Mouse (Mus musculus): ENCODE data around the gene Cfap61. TPM values are rescaled to one million over a fixed set of nuclear protein-coding genes. Genes with fewer than 3 reads are reported as not detected.

The Cfap61 gene
- polyA plus RNA-seq, 1 experiment from 2014 or later: 3.1 TPM

- DNase-seq (ENCODE audit: low spot score): no peak
- no peak for ATAC-seq (ENCODE audit: insufficient read depth, low FRiP score, low TSS enrichment)
- no peaks in the 10 kb centered on the region for H3K9me3 ChIP-seq (ENCODE audit: control insufficient read depth, low read length)
- H3K4me2 ChIP-seq (ENCODE audit: low read depth): no peak overlapping the region
- no peaks in the 10 kb centered on the region for H3K27me3 ChIP-seq (ENCODE audit: control insufficient read depth, insufficient read depth, low read length)
- H3K4me3 ChIP-seq (ENCODE audit: low read depth, low read length): no peak overlapping the region
- WGBS: 93% methylated on average over 10 of the region's 10 CpGs
- no peaks in the 10 kb centered on the region for H3K4me1 ChIP-seq (ENCODE audit: control insufficient read depth, insufficient read depth, low read length)
- H3K27ac ChIP-seq (ENCODE audit: low read depth, low read length): no peak overlapping the region
- no peaks in the 10 kb centered on the region for H3K36me3 ChIP-seq (ENCODE audit: control insufficient read depth, insufficient read depth, low read length)
- no peak overlapping the region for H3K9ac ChIP-seq (ENCODE audit: low read length)
Observed at GRCm38 (mm10) chr2:146077117-146077516, 142.5 kb downstream of the Cfap61 start.

GRCm38 (mm10) chr2:146080282-146080681, 145.7 kb downstream of the Cfap61 start:
- H3K9me3 ChIP-seq (ENCODE audit: control insufficient read depth, low read length): no peaks in the 10 kb centered on the region
- no peaks in the 10 kb centered on the region for H3K36me3 ChIP-seq (ENCODE audit: control insufficient read depth, insufficient read depth, low read length)
- no peak overlapping the region for H3K27ac ChIP-seq (ENCODE audit: low read depth, low read length)
- no peak overlapping the region for H3K4me3 ChIP-seq (ENCODE audit: low read depth, low read length)
- H3K4me1 ChIP-seq (ENCODE audit: control insufficient read depth, insufficient read depth, low read length): no peaks in the 10 kb centered on the region
- WGBS: 93% methylated on average over 4 of the region's 4 CpGs
- DNase-seq (ENCODE audit: low spot score) (no peak), ATAC-seq (ENCODE audit: insufficient read depth, low FRiP score, low TSS enrichment) (no peak)
- H3K27me3 ChIP-seq (ENCODE audit: control insufficient read depth, insufficient read depth, low read length): no peaks in the 10 kb centered on the region
- no peak overlapping the region for H3K4me2 ChIP-seq (ENCODE audit: low read depth)
- H3K9ac ChIP-seq (ENCODE audit: low read length): no peak overlapping the region

- 36% methylated on average over 6 of the region's 6 CpGs for WGBS
- no peak for DNase-seq (ENCODE audit: low spot score)
- H3K27me3 ChIP-seq (ENCODE audit: control insufficient read depth, insufficient read depth, low read length): no peaks in the 10 kb centered on the region
Observed at GRCm38 (mm10) chr2:146083326-146083871, 148.8 kb downstream of the Cfap61 start.

GRCm38 (mm10) chr2:146087411-146087810, 152.8 kb downstream of the Cfap61 start:
- Histone ChIP-seq H3K27me3 (ENCODE audit: control insufficient read depth, insufficient read depth, low read length) (no peaks in the 10 kb centered on the region), H3K9me3 (ENCODE audit: control insufficient read depth, low read length) (no peaks in the 10 kb centered on the region), H3K4me1 (ENCODE audit: control insufficient read depth, insufficient read depth, low read length) (no peaks in the 10 kb centered on the region), H3K9ac (ENCODE audit: low read length) (no peak overlapping the region), H3K27ac (ENCODE audit: low read depth, low read length) (no peak overlapping the region), H3K4me2 (ENCODE audit: low read depth) (no peak overlapping the region), H3K36me3 (ENCODE audit: control insufficient read depth, insufficient read depth, low read length) (no peaks in the 10 kb centered on the region), H3K4me3 (ENCODE audit: low read depth, low read length) (no peak overlapping the region)
- 88% methylated on average over 1 of the region's 1 CpGs for WGBS
- no peak for DNase-seq (ENCODE audit: low spot score)
- ATAC-seq (ENCODE audit: insufficient read depth, low FRiP score, low TSS enrichment): no peak

More at GRCm38 (mm10) chr2:146083326-146083871, 148.8 kb downstream of the Cfap61 start:
- ATAC-seq (ENCODE audit: insufficient read depth, low FRiP score, low TSS enrichment): no peak
- no peak overlapping the region for H3K4me2 ChIP-seq (ENCODE audit: low read depth)
- H3K4me3 ChIP-seq (ENCODE audit: low read depth, low read length): no peak overlapping the region
- H3K4me1 ChIP-seq (ENCODE audit: control insufficient read depth, insufficient read depth, low read length): no peaks in the 10 kb centered on the region
- no peak overlapping the region for H3K27ac ChIP-seq (ENCODE audit: low read depth, low read length)
- no peak overlapping the region for H3K9ac ChIP-seq (ENCODE audit: low read length)
- no peaks in the 10 kb centered on the region for H3K36me3 ChIP-seq (ENCODE audit: control insufficient read depth, insufficient read depth, low read length)
- no peaks in the 10 kb centered on the region for H3K9me3 ChIP-seq (ENCODE audit: control insufficient read depth, low read length)

- Histone ChIP-seq H3K27me3 (ENCODE audit: control insufficient read depth, insufficient read depth, low read length) (no peaks in the 10 kb centered on the region), H3K9me3 (ENCODE audit: control insufficient read depth, low read length) (no peaks in the 10 kb centered on the region), H3K36me3 (ENCODE audit: control insufficient read depth, insufficient read depth, low read length) (no peaks in the 10 kb centered on the region), H3K4me1 (ENCODE audit: control insufficient read depth, insufficient read depth, low read length) (no peaks in the 10 kb centered on the region), H3K27ac (ENCODE audit: low read depth, low read length) (no peak overlapping the region), H3K4me3 (ENCODE audit: low read depth, low read length) (no peak overlapping the region), H3K4me2 (ENCODE audit: low read depth) (no peak overlapping the region), H3K9ac (ENCODE audit: low read length) (no peak overlapping the region)
- 47% methylated on average over 6 of the region's 6 CpGs for WGBS
- ATAC-seq (ENCODE audit: insufficient read depth, low FRiP score, low TSS enrichment) (no peak), DNase-seq (ENCODE audit: low spot score) (no peak)
Observed at GRCm38 (mm10) chr2:146089157-146089692, 154.6 kb downstream of the Cfap61 start.

- ATAC-seq (ENCODE audit: insufficient read depth, low FRiP score, low TSS enrichment): no peak
- DNase-seq (ENCODE audit: low spot score): no peak
- Histone ChIP-seq H3K4me3 (ENCODE audit: low read depth, low read length) (no peak overlapping the region), H3K9me3 (ENCODE audit: control insufficient read depth, low read length) (no peaks in the 10 kb centered on the region), H3K4me1 (ENCODE audit: control insufficient read depth, insufficient read depth, low read length) (no peaks in the 10 kb centered on the region), H3K27ac (ENCODE audit: low read depth, low read length) (no peak overlapping the region), H3K9ac (ENCODE audit: low read length) (no peak overlapping the region), H3K4me2 (ENCODE audit: low read depth) (no peak overlapping the region), H3K36me3 (ENCODE audit: control insufficient read depth, insufficient read depth, low read length) (no peaks in the 10 kb centered on the region), H3K27me3 (ENCODE audit: control insufficient read depth, insufficient read depth, low read length) (no peaks in the 10 kb centered on the region)
- WGBS: 97% methylated on average over 5 of the region's 5 CpGs
Observed at GRCm38 (mm10) chr2:146097532-146097931, 162.9 kb downstream of the Cfap61 start.

GRCm38 (mm10) chr2:146098853-146099717, 164.5 kb downstream of the Cfap61 start:
- no peaks in the 10 kb centered on the region for H3K36me3 ChIP-seq (ENCODE audit: control insufficient read depth, insufficient read depth, low read length)
- ATAC-seq (ENCODE audit: insufficient read depth, low FRiP score, low TSS enrichment) (no peak), DNase-seq (ENCODE audit: low spot score) (no peak)
- no peaks in the 10 kb centered on the region for H3K4me1 ChIP-seq (ENCODE audit: control insufficient read depth, insufficient read depth, low read length)
- H3K9ac ChIP-seq (ENCODE audit: low read length): no peak overlapping the region
- no peak overlapping the region for H3K4me3 ChIP-seq (ENCODE audit: low read depth, low read length)
- H3K27ac ChIP-seq (ENCODE audit: low read depth, low read length): no peak overlapping the region
- H3K9me3 ChIP-seq (ENCODE audit: control insufficient read depth, low read length): no peaks in the 10 kb centered on the region
- no peak overlapping the region for H3K4me2 ChIP-seq (ENCODE audit: low read depth)
- H3K27me3 ChIP-seq (ENCODE audit: control insufficient read depth, insufficient read depth, low read length): no peaks in the 10 kb centered on the region
- WGBS: 62% methylated on average over 16 of the region's 16 CpGs

- H3K36me3 ChIP-seq (ENCODE audit: control insufficient read depth, insufficient read depth, low read length): no peaks in the 10 kb centered on the region
- no peaks in the 10 kb centered on the region for H3K9me3 ChIP-seq (ENCODE audit: control insufficient read depth, low read length)
- ATAC-seq (ENCODE audit: insufficient read depth, low FRiP score, low TSS enrichment) (no peak), DNase-seq (ENCODE audit: low spot score) (no peak)
- H3K4me3 ChIP-seq (ENCODE audit: low read depth, low read length): no peak overlapping the region
- no peaks in the 10 kb centered on the region for H3K4me1 ChIP-seq (ENCODE audit: control insufficient read depth, insufficient read depth, low read length)
- no peak overlapping the region for H3K9ac ChIP-seq (ENCODE audit: low read length)
- H3K27ac ChIP-seq (ENCODE audit: low read depth, low read length): no peak overlapping the region
- WGBS: 94% methylated on average over 3 of the region's 3 CpGs
- H3K4me2 ChIP-seq (ENCODE audit: low read depth): no peak overlapping the region
- no peaks in the 10 kb centered on the region for H3K27me3 ChIP-seq (ENCODE audit: control insufficient read depth, insufficient read depth, low read length)
Observed at GRCm38 (mm10) chr2:146099838-146100237, 165.3 kb downstream of the Cfap61 start.
